Mouse (Mus musculus): Measurements from ENCODE around the gene Tex47. TPM values are rescaled to one million over a fixed set of nuclear protein-coding genes. Genes with fewer than 3 reads are reported as not detected.

Gene Tex47
- polyA plus RNA-seq, 1 experiment from 2014 or later: not detected

Other genes with a start within 250 kb of the Tex47 start
- 0.09 and 0.10 TPM in 2 replicates for gene Zfp804b, start 40.6 kb downstream of the Tex47 start, polyA plus RNA-seq (2014; fragmentation: Nextera tagmentation; extraction: Ambion mirVana)